Mouse (Mus musculus): ENCODE measurements around the gene Ptpn13. TPM values are rescaled to one million over a fixed set of nuclear protein-coding genes. Genes with fewer than 3 reads are reported as not detected.

The Ptpn13 gene
- polyA plus RNA-seq, 1 experiment from 2014 or later = 19.1 TPM

DNA sequence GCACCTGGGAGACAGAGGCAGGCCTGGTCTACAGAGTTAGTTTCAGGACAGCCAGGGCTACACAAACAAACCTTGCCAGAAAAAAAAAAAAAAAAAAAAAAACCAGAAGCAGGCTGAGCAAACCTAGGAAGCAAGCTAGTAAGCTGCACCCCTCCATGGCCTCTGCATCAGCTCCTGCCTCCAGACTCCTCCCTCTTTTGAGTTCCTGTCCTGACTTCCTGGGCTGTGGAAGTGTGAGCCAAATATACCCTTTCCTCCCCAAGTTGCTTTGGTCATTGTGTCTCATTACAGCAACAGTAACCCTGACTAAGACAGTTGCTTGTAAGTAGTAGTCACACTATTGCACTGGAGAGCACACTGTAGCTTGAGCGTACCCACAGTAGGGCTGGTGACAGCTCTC, 219.2 kb downstream of the Ptpn13 start:
- H3K4me1 ChIP-seq = no peaks in the 10 kb centered on the region
- no peak overlapping the region for H3K4me2 ChIP-seq (replicated peaks)
- H3K9me3 ChIP-seq = no peaks in the 10 kb centered on the region
- no peak for ATAC-seq (ENCODE audit: low FRiP score, low read depth)
- H3K27ac ChIP-seq (replicated peaks) = no peak overlapping the region
- no peaks in the 10 kb centered on the region for H3K27me3 ChIP-seq
- H3K4me3 ChIP-seq = no peak overlapping the region
- H3K36me3 ChIP-seq = no peaks in the 10 kb centered on the region
- 100% methylated on average over 1 of the region's 1 CpGs for WGBS
- H3K9ac ChIP-seq (replicated peaks) = no peak overlapping the region

DNA sequence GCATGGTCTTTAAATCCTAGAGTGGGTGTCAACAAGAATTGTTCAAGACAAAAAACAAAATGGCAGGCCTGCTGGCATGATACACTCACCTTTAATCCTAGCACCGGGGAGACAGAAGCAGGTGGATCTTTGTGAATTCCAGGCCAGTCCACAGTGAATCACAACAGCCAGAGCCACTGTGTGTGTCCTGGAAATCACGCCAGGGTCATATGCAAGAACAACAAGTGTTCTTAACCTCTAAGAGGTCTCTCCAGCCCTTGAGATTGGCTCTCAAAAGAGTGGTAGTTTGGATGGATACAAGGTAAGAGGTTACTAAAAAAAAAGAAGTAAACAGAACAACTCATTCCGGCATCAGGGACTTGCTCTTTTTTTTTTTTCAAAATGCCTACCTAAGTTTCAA, 222.3 kb downstream of the Ptpn13 start:
- ATAC-seq (ENCODE audit: low FRiP score, low read depth) = no peak
- WGBS = 81% methylated on average over 3 of the region's 3 CpGs
- no peaks in the 10 kb centered on the region for H3K4me1 ChIP-seq
- no peak overlapping the region for H3K9ac ChIP-seq (replicated peaks)
- H3K27me3 ChIP-seq = no peaks in the 10 kb centered on the region
- H3K36me3 ChIP-seq = no peaks in the 10 kb centered on the region
- H3K27ac ChIP-seq (replicated peaks) = no peak overlapping the region
- H3K9me3 ChIP-seq = no peaks in the 10 kb centered on the region
- H3K4me3 ChIP-seq = no peak overlapping the region
- no peak overlapping the region for H3K4me2 ChIP-seq (replicated peaks)

Other genes with a start within 250 kb of the Ptpn13 start
- 70.1 and 72.4 TPM in 2 replicates for gene Mapk10, start 213.9 kb upstream of the Ptpn13 start, polyA plus RNA-seq (2016; fragmentation: Nextera tagmentation; extraction: Ambion mirVana)
- gene Slc10a6, start 204.2 kb downstream of the Ptpn13 start, polyA plus RNA-seq (2016; fragmentation: Nextera tagmentation; extraction: Ambion mirVana) = not detected in 2 replicates
- 0.16 and 0.34 TPM in 2 replicates for gene 1700016H13Rik, start 230.8 kb downstream of the Ptpn13 start, polyA plus RNA-seq (2016; fragmentation: Nextera tagmentation; extraction: Ambion mirVana)